Mouse (Mus musculus): ENCODE data around the gene Mfsd4b2.
"Not testable (repeated sequence)": the region's sequence is repeated elsewhere in the genome, so short reads cannot be mapped to it uniquely, and the experiment has no call there.

The Mfsd4b2 gene

GRCm38 (mm10) chr10:39926616-39927139 lies at the start of gene Mfsd4b2:
Gene Mfsd4b2 (minus strand): TSS chr10:39926923.
- in situ Hi-C loops (cut with MboI; ENCODE audit: unreplicated experiment in 2 of 2), result no loop called here

- in situ Hi-C loops (cut with MboI; ENCODE audit: unreplicated experiment in 2 of 2), result no loop called here
Observed at GRCm38 (mm10) chr10:39975771-39976170, 49.0 kb upstream of the Mfsd4b2 start.

- in situ Hi-C loops (cut with MboI; ENCODE audit: unreplicated experiment in 2 of 2), result no loop called here
Observed at GRCm38 (mm10) chr10:39974982-39975381, 48.3 kb upstream of the Mfsd4b2 start.

GRCm38 (mm10) chr10:39967512-39967911 lies 40.8 kb upstream of the Mfsd4b2 start:
- in situ Hi-C loops (cut with MboI; ENCODE audit: unreplicated experiment in 2 of 2), result no loop called here

- in situ Hi-C loops (cut with MboI; ENCODE audit: unreplicated experiment in 2 of 2), result no loop called here
Observed at GRCm38 (mm10) chr10:39961906-39962305, 35.2 kb upstream of the Mfsd4b2 start.

GRCm38 (mm10) chr10:39960441-39960822 lies 33.7 kb upstream of the Mfsd4b2 start:
- in situ Hi-C loops (cut with MboI; ENCODE audit: unreplicated experiment in 2 of 2), result no loop called here

GRCm38 (mm10) chr10:39959761-39960440 lies 33.2 kb upstream of the Mfsd4b2 start, which contains the start of gene Mfsd4b3:
Gene Mfsd4b3 (minus strand): TSS chr10:39960153.
- in situ Hi-C loops (cut with MboI; ENCODE audit: unreplicated experiment in 2 of 2), result loop anchor here in 1 of 2 experiments (10.0 kb wide), 1 partner anchor 255 kb away; no protein-coding TSS in a partner anchor

- in situ Hi-C loops (cut with MboI; ENCODE audit: unreplicated experiment in 2 of 2), result loop anchor here in 1 of 2 experiments (10.0 kb wide), 1 partner anchor 257 kb away; no protein-coding TSS in a partner anchor
Observed at GRCm38 (mm10) chr10:39958266-39958665, 31.5 kb upstream of the Mfsd4b2 start.

- in situ Hi-C loops (cut with MboI; ENCODE audit: unreplicated experiment in 2 of 2), result loop anchor here in 1 of 2 experiments (10.0 kb wide), 1 partner anchor 258 kb away; no protein-coding TSS in a partner anchor
Observed at GRCm38 (mm10) chr10:39956340-39956878, 29.7 kb upstream of the Mfsd4b2 start.

- in situ Hi-C loops (cut with MboI; ENCODE audit: unreplicated experiment in 2 of 2), result loop anchor here in 1 of 2 experiments (10.0 kb wide), 1 partner anchor 260 kb away; no protein-coding TSS in a partner anchor
Observed at GRCm38 (mm10) chr10:39955163-39955562, 28.4 kb upstream of the Mfsd4b2 start.

- in situ Hi-C loops (cut with MboI; ENCODE audit: unreplicated experiment in 2 of 2), result no loop called here
Observed at GRCm38 (mm10) chr10:39949377-39949954, 22.7 kb upstream of the Mfsd4b2 start.

GRCm38 (mm10) chr10:39947195-39947594 lies 20.5 kb upstream of the Mfsd4b2 start:
- in situ Hi-C loops (cut with MboI; ENCODE audit: unreplicated experiment in 2 of 2), result not testable (repeated sequence)

GRCm38 (mm10) chr10:39936553-39936952 lies 9.8 kb upstream of the Mfsd4b2 start:
- in situ Hi-C loops (cut with MboI; ENCODE audit: unreplicated experiment in 2 of 2), result no loop called here

GRCm38 (mm10) chr10:39924556-39924955 lies 2.2 kb downstream of the Mfsd4b2 start:
- in situ Hi-C loops (cut with MboI; ENCODE audit: unreplicated experiment in 2 of 2), result not testable (repeated sequence)

GRCm38 (mm10) chr10:39912616-39913015 lies 14.1 kb downstream of the Mfsd4b2 start:
- in situ Hi-C loops (cut with MboI; ENCODE audit: unreplicated experiment in 2 of 2), result no loop called here

GRCm38 (mm10) chr10:39908768-39909441 lies 17.8 kb downstream of the Mfsd4b2 start:
- in situ Hi-C loops (cut with MboI; ENCODE audit: unreplicated experiment in 2 of 2), result no loop called here

- in situ Hi-C loops (cut with MboI; ENCODE audit: unreplicated experiment in 2 of 2), result no loop called here
Observed at GRCm38 (mm10) chr10:39906799-39907658, 19.7 kb downstream of the Mfsd4b2 start.

- in situ Hi-C loops (cut with MboI; ENCODE audit: unreplicated experiment in 2 of 2), result no loop called here
Observed at GRCm38 (mm10) chr10:39904191-39904590, 22.5 kb downstream of the Mfsd4b2 start.

GRCm38 (mm10) chr10:39898874-39899371 lies 27.8 kb downstream of the Mfsd4b2 start, which contains the start of gene Mfsd4b4:
Gene Mfsd4b4 (minus strand): TSS chr10:39899238.
- in situ Hi-C loops (cut with MboI; ENCODE audit: unreplicated experiment in 2 of 2), result no loop called here

GRCm38 (mm10) chr10:39896503-39896902 lies 30.2 kb downstream of the Mfsd4b2 start:
- in situ Hi-C loops (cut with MboI; ENCODE audit: unreplicated experiment in 2 of 2), result no loop called here
